Mouse (Mus musculus) MEL (cell line): ENCODE data around the gene Tjp2.

Source experiments
- CTCF ChIP-seq, 3 experiments: IDR thresholded peaks in 2 of 3; conservative IDR thresholded peaks in 1 of 3; 2 replicates each; pipeline ENCODE4 v1.5.1; 2011 to 2012; ENCODE audit warnings: low read length in 3 of 3, low read depth in 2 of 3, mild to moderate bottlenecking in 2 of 3, improper control_type of control experiment in 1 of 3, inconsistent platforms in 1 of 3, mixed read lengths in 1 of 3, moderate library complexity in 1 of 3; ENCODE audit not compliant: control insufficient read depth in 1 of 3, insufficient read depth in 1 of 3, poor library complexity in 1 of 3, severe bottlenecking in 1 of 3
- E2F4 ChIP-seq: IDR thresholded peaks from 2 replicates; pipeline ENCODE4 v1.6.1; 2011; ENCODE audit warnings: low read depth, low read length, improper control_type of control experiment, borderline replicate concordance
- ELF1 ChIP-seq: IDR thresholded peaks from 2 replicates; pipeline ENCODE4 v1.6.1; 2014; ENCODE audit warnings: low read depth, mild to moderate bottlenecking, inconsistent platforms, low read length, improper control_type of control experiment, moderate library complexity
- EP300 ChIP-seq, 2 experiments: IDR thresholded peaks; 2 replicates each; pipeline ENCODE4 v1.6.1; 2011; ENCODE audit warnings: improper control_type of control experiment in 2 of 2, low read length in 2 of 2, low read depth in 1 of 2, mild to moderate bottlenecking in 1 of 2
- ETS1 ChIP-seq: IDR thresholded peaks from 2 replicates; pipeline ENCODE4 v1.6.1; 2012; ENCODE audit warnings: low read depth, mild to moderate bottlenecking, inconsistent platforms, low read length, improper control_type of control experiment, moderate library complexity
- GATA1 ChIP-seq: IDR thresholded peaks from 2 replicates; pipeline ENCODE4 v1.6.1; 2011; ENCODE audit warnings: low read depth, low read length, improper control_type of control experiment
- HCFC1 ChIP-seq: IDR thresholded peaks from 2 replicates; pipeline ENCODE4 v1.6.1; 2012; ENCODE audit warnings: low read depth, mild to moderate bottlenecking, inconsistent platforms, low read length, improper control_type of control experiment, moderate library complexity
- MYB ChIP-seq: IDR thresholded peaks from 2 replicates; pipeline ENCODE4 v1.6.1; 2011; ENCODE audit warnings: mild to moderate bottlenecking, low read depth, low read length, improper control_type of control experiment
- POLR2A ChIP-seq, 2 experiments: IDR thresholded peaks; 2 replicates each; pipeline ENCODE4 v1.6.1; 2011 to 2012; ENCODE audit warnings: low read length in 2 of 2, mild to moderate bottlenecking in 2 of 2, control low read depth in 1 of 2, improper control_type of control experiment in 1 of 2, low read depth in 1 of 2, moderate library complexity in 1 of 2; ENCODE audit not compliant: control insufficient read depth in 1 of 2, insufficient read depth in 1 of 2, poor library complexity in 1 of 2
- POLR2AphosphoS2 ChIP-seq: IDR thresholded peaks from 2 replicates; pipeline ENCODE4 v1.6.1; 2011; ENCODE audit warnings: low read length, improper control_type of control experiment
- RCOR1 ChIP-seq: IDR thresholded peaks from 2 replicates; pipeline ENCODE4 v1.6.1; 2012; ENCODE audit warnings: low read depth, mild to moderate bottlenecking, inconsistent platforms, low read length, improper control_type of control experiment
- SIN3A ChIP-seq: IDR thresholded peaks from 2 replicates; pipeline ENCODE4 v1.6.1; 2012; ENCODE audit warnings: low read length, improper control_type of control experiment, inconsistent platforms
- TAL1 ChIP-seq: IDR thresholded peaks from 2 replicates; pipeline ENCODE4 v1.6.1; 2012; ENCODE audit warnings: mild to moderate bottlenecking, inconsistent platforms, low read length, moderate library complexity, mixed read lengths
- USF1 ChIP-seq: IDR thresholded peaks from 2 replicates; pipeline ENCODE4 v1.6.1; 2014; ENCODE audit warnings: low read depth, mild to moderate bottlenecking, inconsistent platforms, low read length, improper control_type of control experiment, moderate library complexity

DNA sequence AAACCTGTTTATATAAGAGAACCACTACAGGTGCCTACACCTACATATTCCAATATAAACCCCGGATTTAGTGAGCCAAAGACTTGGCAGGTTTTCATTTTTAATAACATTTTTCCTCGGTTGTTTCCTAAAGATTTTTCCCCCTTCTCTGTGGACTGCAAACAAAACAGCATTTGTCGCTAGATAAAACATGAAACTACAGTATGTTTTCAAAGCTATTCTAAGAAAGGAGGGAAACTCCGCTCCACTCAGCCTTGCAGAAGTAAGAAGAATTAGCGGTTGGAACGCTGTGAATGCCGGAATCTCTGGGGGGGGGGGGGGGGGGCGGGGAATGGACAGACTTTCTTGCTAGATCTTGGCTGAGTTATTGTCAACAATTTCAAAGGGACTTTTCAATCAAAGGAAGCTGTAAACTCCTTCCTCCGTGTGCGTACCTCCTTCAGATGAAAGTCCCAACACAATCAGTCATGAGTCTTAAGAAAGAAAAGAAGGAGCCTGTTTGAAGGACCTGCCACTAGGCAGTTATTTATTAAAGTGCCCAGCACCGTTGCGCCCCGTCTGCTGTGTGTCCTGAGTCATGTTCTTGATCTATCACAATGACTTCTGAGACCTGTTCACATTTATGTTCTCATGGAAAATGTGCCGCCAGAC, 3.9 kb downstream of the Tjp2 start:
- TF ChIP-seq CTCF (IDR thresholded peaks at IDR 0.05 in 2 of 3, conservative IDR thresholded peaks at IDR 0.05 in 1 of 3; ENCODE audit: control insufficient read depth in 1 of 3, insufficient read depth in 1 of 3, low read depth in 2 of 3, low read length in 3 of 3, poor library complexity in 1 of 3, severe bottlenecking in 1 of 3): no peak
- TF ChIP-seq HCFC1: no peak
- no peak for TF ChIP-seq MYB
- TF ChIP-seq ETS1: no peak
- no peak for TF ChIP-seq USF1
- no peak for TF ChIP-seq RCOR1
- no peak for TF ChIP-seq POLR2A (IDR thresholded peaks at IDR 0.05; ENCODE audit: control insufficient read depth in 1 of 2, insufficient read depth in 1 of 2, low read depth in 1 of 2, low read length in 2 of 2, poor library complexity in 1 of 2)
- TF ChIP-seq TAL1: no peak
- TF ChIP-seq GATA1: no peak
- no peak for TF ChIP-seq ELF1
- TF ChIP-seq POLR2AphosphoS2: no peak
- no peak for TF ChIP-seq E2F4
- TF ChIP-seq SIN3A: no peak
- TF ChIP-seq EP300 (IDR thresholded peaks at IDR 0.05; ENCODE audit: low read depth in 1 of 2, low read length in 2 of 2): no peak
